14 mouse cellular contexts compared by ENCODE assay signal in genomic region chr6:55465311-55465710, GRCm38 (mm10). TPM values are rescaled to one million over a fixed set of nuclear protein-coding genes. Genes with fewer than 3 reads are reported as not detected.
DNase-seq lines count a peak whose midpoint lies in the region; ATAC-seq lines count a peak whose summit lies in the region.
"Had no signal": no experiment of that assay in that cellular context is flagged by ENCODE, and none has a peak within 500 bp of the region (broad histone marks: within the 10 kb centered on the region; RNA-seq: fewer than 3 reads in every experiment).

No protein-coding gene starts in this region.

- H3K27me3 ChIP-seq in hindbrain, embryonic 16.5 days (replicated peaks; ENCODE audit: control insufficient read depth, insufficient read depth, low read length) = no peaks in the 10 kb centered on the region
- no peaks in the 10 kb centered on the region for H3K27me3 ChIP-seq in hindbrain, embryonic 11.5 days (ENCODE audit: control insufficient read depth, insufficient read depth, low read length)
- H3K27me3 ChIP-seq: embryonic facial prominence, embryonic 13.5 days; neural tube, embryonic 13.5 days had no signal

- H3K4me2 ChIP-seq in hindbrain, embryonic 16.5 days (ENCODE audit: low read length) = no peak overlapping the region
- H3K4me2 ChIP-seq in hindbrain, embryonic 11.5 days (replicated peaks; ENCODE audit: low read depth, low read length) = no peak overlapping the region
- H3K4me2 ChIP-seq: embryonic facial prominence, embryonic 13.5 days; midbrain, embryonic 11.5 days; neural tube, embryonic 13.5 days had no signal

- H3K9me3 ChIP-seq in hindbrain, embryonic 16.5 days (ENCODE audit: control insufficient read depth, low read length) = no peaks in the 10 kb centered on the region
- no peaks in the 10 kb centered on the region for H3K9me3 ChIP-seq in hindbrain, embryonic 11.5 days (ENCODE audit: control insufficient read depth, low read length)
- H3K9me3 ChIP-seq: embryonic facial prominence, embryonic 13.5 days; neural tube, embryonic 13.5 days had no signal

- peaks cover 7% of the 10 kb centered on the region; the same call in 1 of the 2 replicates for H3K36me3 ChIP-seq in hindbrain, embryonic 16.5 days (ENCODE audit: control insufficient read depth, insufficient read depth, low read length)
- H3K36me3 ChIP-seq in hindbrain, embryonic 11.5 days (ENCODE audit: control insufficient read depth, insufficient read depth, low read length) = no peaks in the 10 kb centered on the region; the same call in 1 of the 2 replicates
- H3K36me3 ChIP-seq: embryonic facial prominence, embryonic 13.5 days had no signal

- no peak overlapping the region for H3K4me3 ChIP-seq in hindbrain, embryonic 16.5 days (ENCODE audit: low read length)
- H3K4me3 ChIP-seq in hindbrain, embryonic 11.5 days (ENCODE audit: low read depth, low read length) = no peak overlapping the region
- H3K4me3 ChIP-seq: embryonic facial prominence, embryonic 13.5 days; neural tube, embryonic 13.5 days had no signal

- ATAC-seq in hindbrain, embryonic 16.5 days = peak; percentile 28; the same call in 1 of the 2 replicates
- ATAC-seq in hindbrain, embryonic 11.5 days (ENCODE audit: low FRiP score) = no peak

- 69% methylated on average over 4 of the region's 4 CpGs for WGBS in hindbrain, embryonic 16.5 days
- WGBS in hindbrain, embryonic 11.5 days = 88% methylated on average over 4 of the region's 4 CpGs

- H3K27ac ChIP-seq in hindbrain, embryonic 16.5 days (ENCODE audit: low read depth, low read length) = no peak overlapping the region
- no peak overlapping the region for H3K27ac ChIP-seq in hindbrain, embryonic 11.5 days (ENCODE audit: low read depth, low read length)
- H3K27ac ChIP-seq: embryonic facial prominence, embryonic 13.5 days; neural tube, embryonic 13.5 days had no signal

- peaks cover 3% of the 10 kb centered on the region; the same call in 1 of the 2 replicates for H3K4me1 ChIP-seq in hindbrain, embryonic 16.5 days (ENCODE audit: control insufficient read depth, insufficient read depth, low read depth, low read length)
- no peaks in the 10 kb centered on the region for H3K4me1 ChIP-seq in hindbrain, embryonic 11.5 days (replicated peaks; ENCODE audit: control insufficient read depth, insufficient read depth, low read length)
- H3K4me1 ChIP-seq: embryonic facial prominence, embryonic 13.5 days had no signal

- H3K9ac ChIP-seq in hindbrain, embryonic 16.5 days (ENCODE audit: low read depth, low read length) = no peak overlapping the region
- no peak overlapping the region for H3K9ac ChIP-seq in hindbrain, embryonic 11.5 days (ENCODE audit: low read depth, low read length)
- H3K9ac ChIP-seq: embryonic facial prominence, embryonic 13.5 days; neural tube, embryonic 13.5 days had no signal

- peak; percentile 24 for DNase-seq in adrenal gland, adult 2 months
- no peak for DNase-seq in adrenal gland, adult 18-20 months (ENCODE audit: low spot score in 2 of 2)
- no peak for DNase-seq in hindbrain, embryonic 11.5 days (ENCODE audit: low spot score)
- peak; percentile 68 for DNase-seq in 3T3-L1 (ENCODE audit: low read depth, low spot score)
- peak; percentile 71 for DNase-seq in gastrocnemius, postnatal 25 days
- no peak for DNase-seq in kidney, postnatal 36 days
- DNase-seq in left cerebral cortex, adult 8-10 months (ENCODE audit: low spot score in 2 of 2) = no peak
- DNase-seq: cerebellum, adult 2 months; kidney, postnatal 25 days; thymus, adult 2 months had no signal

RNA-seq across cellular contexts. Expression of gene Adcyap1r1, which starts 13.5 kb away (rescaled TPM):
- 10 to 100 TPM; 24.4 to 40.6 TPM for total RNA-seq in adrenal gland, adult 2 months (2021)
- polyA plus RNA-seq in adrenal gland, adult 2 months (2012; rRNA removed) = 25.6 and 25.9 TPM in 2 replicates
- 10 to 100 TPM; 29.0 to 30.0 TPM for total RNA-seq in adrenal gland, adult 18-20 months (2021)
- 67.1 and 74.8 TPM in 2 replicates for polyA plus RNA-seq in hindbrain, embryonic 16.5 days (2015; fragmentation: Nextera tagmentation; extraction: Ambion mirVana)
- polyA plus RNA-seq in hindbrain, embryonic 11.5 days (2014; fragmentation: Nextera tagmentation; extraction: Ambion mirVana) = 21.1 and 21.6 TPM in 2 replicates
- 1 to 10 TPM; 1.2 to 2.8 TPM for total RNA-seq in gastrocnemius, postnatal 25 days (2021)
- total RNA-seq in left cerebral cortex, adult 8-10 months (2022) = 100 to 1,000 TPM; 119 to 131 (median 123) TPM

Comparison
In these comparisons a context has a peak if more than half of its experiments do, and no peak if none do; other contexts are left out.
1. DNase-seq: peak in adrenal gland, adult 2 months (single experiment), 3T3-L1 (single experiment) and gastrocnemius, postnatal 25 days (single experiment); none in adrenal gland, adult 18-20 months (0 of 2), hindbrain, embryonic 11.5 days (single experiment), kidney, postnatal 36 days (0 of 2) and left cerebral cortex, adult 8-10 months (0 of 2).
2. RNA of gene Adcyap1r1, which starts 13.5 kb away (total RNA-seq): 119 to 131 TPM in left cerebral cortex, adult 8-10 months, 24.4 to 40.6 TPM in adrenal gland, adult 2 months and 29.0 to 30.0 TPM in adrenal gland, adult 18-20 months; 1.2 to 2.8 TPM in gastrocnemius, postnatal 25 days; every median in the first group is over 4 times any median in the second.